Mouse (Mus musculus): ENCODE data around the gene Hif1an.

GRCm38 (mm10) chr19:44588036-44588435, 25.4 kb downstream of the Hif1an start:
- no peak for TF ChIP-seq CTCF (IDR thresholded peaks at IDR 0.05; ENCODE audit: low read depth)
- no peak for TF ChIP-seq EP300 (optimal IDR thresholded peaks at IDR 0.05)
